Mouse (Mus musculus): ENCODE data around the gene Rnf145. TPM values are rescaled to one million over a fixed set of nuclear protein-coding genes. Genes with fewer than 3 reads are reported as not detected.

Rnf145 gene
- polyA plus RNA-seq, 1 experiment from 2014 or later, result 89.5 TPM

DNA sequence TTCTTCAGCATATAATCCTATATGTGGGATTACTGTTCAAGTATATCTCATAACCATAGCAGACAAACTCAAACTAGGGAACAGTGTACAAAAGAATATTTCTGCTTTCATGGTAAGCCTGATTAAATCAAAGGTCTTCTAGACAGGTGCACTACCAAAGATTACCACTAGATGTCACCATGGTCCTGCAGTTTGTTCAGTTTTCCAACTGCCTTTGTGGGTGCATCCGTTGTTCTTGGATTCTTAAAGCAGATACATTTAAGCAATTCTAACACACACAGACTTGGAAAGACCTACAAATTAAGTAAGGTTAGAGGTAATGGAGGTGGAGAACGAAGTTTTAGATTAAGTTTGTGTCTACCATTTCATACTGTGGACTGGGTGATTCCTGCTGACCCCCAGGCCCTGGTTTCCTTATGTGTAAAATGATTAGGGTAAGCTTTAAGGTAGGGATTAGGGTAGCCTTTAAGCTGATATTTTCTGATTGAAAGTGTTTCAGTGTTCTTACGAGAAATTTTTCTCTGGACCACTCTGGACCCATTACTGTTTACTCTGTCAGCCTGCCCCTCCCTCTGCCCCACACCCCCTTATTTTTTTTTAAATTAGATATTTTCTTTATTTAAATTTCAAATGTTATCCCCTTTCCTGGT, 67.4 kb downstream of the Rnf145 start:
- no peaks in the 10 kb centered on the region for H3K9me3 ChIP-seq (ENCODE audit: control insufficient read depth, low read length)
- ATAC-seq, result peak; percentile 78
- H3K4me3 ChIP-seq (replicated peaks; ENCODE audit: low read length), result no peak overlapping the region
- H3K9ac ChIP-seq (replicated peaks; ENCODE audit: low read depth, low read length), result peak overlapping the region; percentile 26; the same call in 1 of the 2 replicates
- WGBS, result 6% methylated on average over 3 of the region's 3 CpGs
- H3K27me3 ChIP-seq (replicated peaks; ENCODE audit: control insufficient read depth, insufficient read depth, low read length), result no peaks in the 10 kb centered on the region
- no peak overlapping the region for H3K4me2 ChIP-seq (ENCODE audit: low read length)
- H3K27ac ChIP-seq (ENCODE audit: low read length), result no peak overlapping the region
- no peaks in the 10 kb centered on the region for H3K36me3 ChIP-seq (ENCODE audit: control insufficient read depth, insufficient read depth)
- 0 out of 2 replicates have a peak, but pooled peaks cover 2% of the 10 kb centered on the region for H3K4me1 ChIP-seq (replicated peaks; ENCODE audit: control insufficient read depth, insufficient read depth, low read length)

DNA sequence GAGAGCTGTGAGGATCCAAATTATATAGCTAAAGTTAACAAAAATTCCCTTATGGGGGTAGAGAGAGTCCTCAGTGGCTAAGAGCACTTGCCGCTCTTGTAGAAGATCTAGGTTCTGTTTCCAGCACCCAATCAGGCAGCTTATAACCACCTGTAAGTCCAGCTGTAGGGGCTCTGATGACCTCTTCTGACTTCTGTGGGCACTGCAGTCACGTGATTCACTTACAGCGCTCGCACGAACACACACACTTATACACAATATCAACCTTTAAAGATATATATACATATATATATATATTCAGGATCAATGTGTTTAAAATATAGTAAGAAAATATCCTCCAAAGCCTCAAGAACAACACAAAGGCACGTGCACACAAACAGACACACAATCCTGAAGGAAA, 74.3 kb downstream of the Rnf145 start:
- H3K4me1 ChIP-seq (replicated peaks; ENCODE audit: control insufficient read depth, insufficient read depth, low read length), result no peaks in the 10 kb centered on the region
- no peak overlapping the region for H3K27ac ChIP-seq (ENCODE audit: low read length)
- H3K9ac ChIP-seq (replicated peaks; ENCODE audit: low read depth, low read length), result no peak overlapping the region
- WGBS, result 94% methylated on average over 6 of the region's 6 CpGs
- H3K36me3 ChIP-seq (ENCODE audit: control insufficient read depth, insufficient read depth), result no peaks in the 10 kb centered on the region
- ATAC-seq, result no peak
- no peaks in the 10 kb centered on the region for H3K27me3 ChIP-seq (replicated peaks; ENCODE audit: control insufficient read depth, insufficient read depth, low read length)
- H3K4me2 ChIP-seq (ENCODE audit: low read length), result no peak overlapping the region
- H3K4me3 ChIP-seq (replicated peaks; ENCODE audit: low read length), result no peak overlapping the region
- no peaks in the 10 kb centered on the region for H3K9me3 ChIP-seq (ENCODE audit: control insufficient read depth, low read length)

DNA sequence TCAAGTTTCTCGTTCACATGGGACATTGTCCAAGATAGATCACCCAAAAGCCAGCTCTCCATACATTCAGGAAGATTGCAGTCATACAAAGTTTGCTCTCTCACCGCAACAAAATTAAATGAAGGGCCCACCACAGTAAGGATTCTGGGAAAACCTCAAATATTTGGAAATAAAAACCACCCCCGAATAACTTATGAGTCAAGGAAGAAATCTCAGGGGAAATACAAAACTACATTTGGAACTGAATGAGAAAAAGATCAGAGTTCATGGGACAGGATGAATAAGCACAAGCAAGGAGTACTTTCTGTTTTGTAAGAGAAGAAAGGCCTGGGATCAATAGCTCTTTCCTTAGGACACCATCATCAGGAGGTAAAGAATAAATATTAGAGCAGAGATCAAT, 76.0 kb downstream of the Rnf145 start:
- no peak overlapping the region for H3K27ac ChIP-seq (ENCODE audit: low read length)
- H3K4me1 ChIP-seq (replicated peaks; ENCODE audit: control insufficient read depth, insufficient read depth, low read length), result no peaks in the 10 kb centered on the region
- H3K4me3 ChIP-seq (replicated peaks; ENCODE audit: low read length), result no peak overlapping the region
- H3K9ac ChIP-seq (replicated peaks; ENCODE audit: low read depth, low read length), result no peak overlapping the region
- no peak for ATAC-seq
- H3K9me3 ChIP-seq (ENCODE audit: control insufficient read depth, low read length), result no peaks in the 10 kb centered on the region
- no peaks in the 10 kb centered on the region for H3K27me3 ChIP-seq (replicated peaks; ENCODE audit: control insufficient read depth, insufficient read depth, low read length)
- WGBS, result 89% methylated on average over 3 of the region's 3 CpGs
- H3K4me2 ChIP-seq (ENCODE audit: low read length), result no peak overlapping the region
- H3K36me3 ChIP-seq (ENCODE audit: control insufficient read depth, insufficient read depth), result no peaks in the 10 kb centered on the region

DNA sequence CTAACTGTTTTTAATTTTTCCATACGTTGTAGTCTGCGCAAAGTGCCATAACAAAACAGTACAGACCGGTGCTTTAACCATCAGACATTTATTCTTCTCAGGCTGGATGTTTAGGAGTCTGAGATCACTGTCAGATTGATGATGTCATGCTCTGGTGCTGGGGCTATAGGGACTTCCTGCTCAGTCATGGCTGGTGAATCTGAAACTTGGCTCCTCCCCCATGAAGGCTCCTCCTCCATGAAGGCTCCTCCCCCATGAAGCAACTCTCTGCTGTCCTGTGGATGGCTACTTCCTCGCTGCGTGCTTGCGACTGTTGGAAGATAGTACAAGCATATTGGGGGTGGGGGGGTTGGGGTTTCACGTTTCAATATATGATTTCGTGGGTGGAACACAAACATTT, 88.1 kb downstream of the Rnf145 start:
- no peak for ATAC-seq
- no peak overlapping the region for H3K27ac ChIP-seq (ENCODE audit: low read length)
- H3K9me3 ChIP-seq (ENCODE audit: control insufficient read depth, low read length), result no peaks in the 10 kb centered on the region
- WGBS, result 87% methylated on average over 8 of the region's 8 CpGs
- peaks cover 7% of the 10 kb centered on the region for H3K4me1 ChIP-seq (replicated peaks; ENCODE audit: control insufficient read depth, insufficient read depth, low read length)
- no peak overlapping the region for H3K4me3 ChIP-seq (replicated peaks; ENCODE audit: low read length)
- H3K9ac ChIP-seq (replicated peaks; ENCODE audit: low read depth, low read length), result no peak overlapping the region
- H3K27me3 ChIP-seq (replicated peaks; ENCODE audit: control insufficient read depth, insufficient read depth, low read length), result peaks cover 25% of the 10 kb centered on the region
- no peak overlapping the region for H3K4me2 ChIP-seq (ENCODE audit: low read length)
- no peaks in the 10 kb centered on the region for H3K36me3 ChIP-seq (ENCODE audit: control insufficient read depth, insufficient read depth)

DNA sequence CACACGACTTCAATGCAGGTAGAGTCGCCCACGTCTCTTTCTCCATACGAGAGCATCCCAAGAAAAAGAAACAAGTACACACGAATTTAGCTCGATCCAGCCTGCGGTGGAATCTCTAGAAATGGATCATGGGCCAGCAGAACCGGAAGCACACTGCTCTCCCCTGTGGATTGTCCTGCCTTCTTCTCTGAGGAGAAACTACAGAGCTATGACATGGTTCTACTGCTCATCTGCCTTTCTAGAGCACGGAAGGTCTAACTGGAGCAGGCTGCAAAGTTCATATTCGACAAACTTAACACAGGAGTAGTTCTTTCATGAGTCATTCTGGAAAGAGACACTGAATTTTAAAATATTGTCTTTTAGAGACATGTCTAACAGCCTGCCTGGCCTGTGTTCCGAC, 89.9 kb downstream of the Rnf145 start:
- H3K36me3 ChIP-seq (ENCODE audit: control insufficient read depth, insufficient read depth), result no peaks in the 10 kb centered on the region

DNA sequence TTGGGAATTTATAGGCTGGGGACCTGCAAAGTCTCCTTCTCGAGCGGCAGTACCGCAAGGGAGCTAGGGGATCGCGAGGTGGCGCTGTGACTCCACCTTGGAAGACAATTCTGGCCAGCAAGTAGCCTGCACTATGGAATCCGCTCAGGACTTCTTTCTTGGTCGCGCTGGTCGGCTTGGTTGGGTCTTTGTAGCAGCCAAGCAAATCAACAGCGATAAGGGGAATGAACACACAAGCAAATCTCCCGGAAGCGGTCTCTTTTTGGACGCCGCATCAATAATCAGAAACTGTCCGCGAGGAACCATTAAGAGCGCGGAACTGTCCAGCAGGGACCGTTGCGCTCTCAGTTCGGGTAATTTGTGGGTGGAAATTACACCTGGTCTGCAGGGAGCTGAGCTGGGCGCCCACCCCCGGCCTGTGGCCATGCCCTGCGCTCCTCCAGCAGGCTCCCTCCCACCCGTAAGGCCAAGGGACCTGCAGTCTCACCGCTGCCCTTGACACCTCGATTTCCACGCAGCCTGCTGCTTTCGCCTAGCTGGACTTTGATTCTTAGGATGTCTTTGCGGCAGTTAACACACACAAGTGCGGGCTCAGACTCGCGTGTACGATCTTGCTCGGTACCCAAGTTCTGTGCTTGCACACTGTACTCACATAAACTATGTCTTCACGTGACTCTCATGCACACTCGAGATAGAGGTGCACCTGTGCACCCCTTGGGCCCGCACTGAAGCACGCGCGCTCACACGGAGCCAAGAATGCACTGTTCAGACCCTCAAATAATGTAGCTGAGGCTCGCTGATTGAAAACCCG, 92.4 kb downstream of the Rnf145 start:
- H3K4me3 ChIP-seq (replicated peaks; ENCODE audit: low read length), result peak overlapping the region; percentile 30
- under 1% methylated on average over 45 of the region's 45 CpGs for WGBS
- no peak overlapping the region for H3K27ac ChIP-seq (ENCODE audit: low read length)
- peaks cover 15% of the 10 kb centered on the region for H3K4me1 ChIP-seq (replicated peaks; ENCODE audit: control insufficient read depth, insufficient read depth, low read length)
- H3K36me3 ChIP-seq (ENCODE audit: control insufficient read depth, insufficient read depth), result no peaks in the 10 kb centered on the region
- peak; percentile 92 for ATAC-seq
- H3K9ac ChIP-seq (replicated peaks; ENCODE audit: low read depth, low read length), result peak overlapping the region; percentile 10
- H3K9me3 ChIP-seq (ENCODE audit: control insufficient read depth, low read length), result no peaks in the 10 kb centered on the region
- peaks cover 61% of the 10 kb centered on the region for H3K27me3 ChIP-seq (replicated peaks; ENCODE audit: control insufficient read depth, insufficient read depth, low read length)
- H3K4me2 ChIP-seq (ENCODE audit: low read length), result peak overlapping the region; percentile 66

More for the DNA sequence above, 89.9 kb downstream of the Rnf145 start:
- Histone ChIP-seq H3K4me2 (ENCODE audit: low read length) (no peak overlapping the region), H3K27ac (ENCODE audit: low read length) (no peak overlapping the region), H3K9me3 (ENCODE audit: control insufficient read depth, low read length) (no peaks in the 10 kb centered on the region), H3K4me3 (replicated peaks; ENCODE audit: low read length) (no peak overlapping the region), H3K27me3 (replicated peaks; ENCODE audit: control insufficient read depth, insufficient read depth, low read length) (peaks cover 39% of the 10 kb centered on the region), H3K9ac (replicated peaks; ENCODE audit: low read depth, low read length) (no peak overlapping the region), H3K4me1 (replicated peaks; ENCODE audit: control insufficient read depth, insufficient read depth, low read length) (peaks cover 15% of the 10 kb centered on the region)
- no peak for ATAC-seq
- 83% methylated on average over 11 of the region's 11 CpGs for WGBS

DNA sequence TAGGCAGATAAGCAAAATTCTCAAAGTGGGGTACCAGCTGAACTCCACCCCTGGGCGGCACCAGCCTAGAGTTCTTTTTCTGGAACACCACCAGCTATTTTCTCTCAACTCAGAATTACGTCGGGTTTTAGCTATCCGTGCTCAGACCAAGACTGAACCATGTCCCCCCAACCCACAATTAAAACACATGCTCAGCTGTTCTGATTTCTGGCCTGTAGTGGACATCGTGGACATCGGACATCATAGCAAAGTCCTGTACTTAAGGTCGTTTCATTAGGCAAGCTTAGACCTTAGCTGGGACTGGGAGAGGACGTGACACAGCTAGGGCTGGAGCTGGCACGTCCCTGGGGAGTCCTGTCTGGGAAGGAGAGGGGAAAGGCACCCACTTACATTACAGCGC, 93.4 kb downstream of the Rnf145 start:
- Histone ChIP-seq H3K4me3 (replicated peaks; ENCODE audit: low read length) (no peak overlapping the region), H3K9ac (replicated peaks; ENCODE audit: low read depth, low read length) (no peak overlapping the region), H3K4me1 (replicated peaks; ENCODE audit: control insufficient read depth, insufficient read depth, low read length) (peaks cover 21% of the 10 kb centered on the region), H3K27ac (ENCODE audit: low read length) (no peak overlapping the region), H3K27me3 (replicated peaks; ENCODE audit: control insufficient read depth, insufficient read depth, low read length) (peaks cover 70% of the 10 kb centered on the region), H3K36me3 (ENCODE audit: control insufficient read depth, insufficient read depth) (no peaks in the 10 kb centered on the region), H3K4me2 (ENCODE audit: low read length) (no peak overlapping the region), H3K9me3 (ENCODE audit: control insufficient read depth, low read length) (no peaks in the 10 kb centered on the region)
- no peak for ATAC-seq
- WGBS, result 4% methylated on average over 10 of the region's 10 CpGs

DNA sequence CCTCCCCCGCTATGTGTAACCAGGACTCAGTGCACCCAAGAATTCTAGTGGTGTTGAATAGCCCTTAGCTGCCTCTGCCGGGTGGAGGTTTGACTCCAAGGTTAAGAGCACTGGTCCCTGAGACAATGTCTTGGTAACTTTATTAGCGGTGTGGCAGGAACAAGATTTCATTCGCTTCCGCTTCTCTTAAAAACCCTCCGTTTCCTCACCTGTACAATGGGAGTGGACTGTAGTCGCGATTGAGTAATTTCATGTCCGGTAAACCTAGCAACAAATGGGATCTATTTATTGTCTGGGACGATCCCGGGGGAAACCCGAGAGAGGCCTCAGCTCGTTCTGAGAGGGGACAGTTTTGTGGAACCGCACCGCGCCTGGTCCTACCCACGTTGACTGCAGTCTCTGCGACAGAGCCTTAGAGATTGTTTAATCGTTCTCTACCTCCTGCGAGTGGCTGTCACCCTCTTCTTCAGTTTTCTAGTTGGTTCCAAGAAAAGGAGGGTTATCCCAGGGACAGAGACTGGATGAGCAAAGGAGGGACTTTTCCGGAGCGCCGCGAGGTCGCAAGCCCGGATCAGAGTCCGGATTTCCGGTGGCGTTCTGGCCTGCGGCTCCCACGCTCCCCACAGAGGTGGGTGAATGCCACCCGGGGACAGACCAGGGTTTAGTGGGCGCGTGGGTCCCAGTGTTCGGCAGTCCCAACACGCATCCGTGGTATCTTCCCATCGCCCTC, 94.1 kb downstream of the Rnf145 start:
- ATAC-seq, result no peak
- WGBS, result under 1% methylated on average over 38 of the region's 38 CpGs
- H3K9me3 ChIP-seq (ENCODE audit: control insufficient read depth, low read length), result no peaks in the 10 kb centered on the region
- H3K4me2 ChIP-seq (ENCODE audit: low read length), result peak overlapping the region; percentile 45
- 0 out of 2 replicates have a peak overlapping the region, but pooled peaks have one; percentile 33 for H3K9ac ChIP-seq (replicated peaks; ENCODE audit: low read depth, low read length)
- peaks cover 69% of the 10 kb centered on the region for H3K27me3 ChIP-seq (replicated peaks; ENCODE audit: control insufficient read depth, insufficient read depth, low read length)
- peak overlapping the region; percentile 27 for H3K4me3 ChIP-seq (replicated peaks; ENCODE audit: low read length)
- peaks cover 23% of the 10 kb centered on the region for H3K4me1 ChIP-seq (replicated peaks; ENCODE audit: control insufficient read depth, insufficient read depth, low read length)
- H3K36me3 ChIP-seq (ENCODE audit: control insufficient read depth, insufficient read depth), result no peaks in the 10 kb centered on the region
- H3K27ac ChIP-seq (ENCODE audit: low read length), result no peak overlapping the region
